Mouse (Mus musculus) E14TG2a.4 (cell line): ENCODE data around the gene Vps13c.

Experiments used
- CTCF ChIP-seq: conservative IDR thresholded peaks from 2 replicates; pipeline ENCODE4 v1.5.1; 2014; ENCODE audit warnings: low read length
- POU5F1 ChIP-seq: IDR thresholded peaks from 2 replicates; pipeline ENCODE4 v1.6.1; 2014; ENCODE audit warnings: low read length, borderline replicate concordance

GRCm38 (mm10) chr9:67877081-67877718 lies 37.0 kb downstream of the Vps13c start:
- TF ChIP-seq CTCF (no peak), POU5F1 (no peak)
